Mouse (Mus musculus) embryo, embryonic 11 days (tissue): ENCODE results near the gene Tha1.
"Not testable (repeated sequence)": the region's sequence is repeated elsewhere in the genome, so short reads cannot be mapped to it uniquely, and the experiment has no call there.

ENCODE experiments used
- DNase-seq: peaks from one replicate; pipeline ENCODE4 v3.0.0-alpha.2; 2015

Tha1 gene

DNA sequence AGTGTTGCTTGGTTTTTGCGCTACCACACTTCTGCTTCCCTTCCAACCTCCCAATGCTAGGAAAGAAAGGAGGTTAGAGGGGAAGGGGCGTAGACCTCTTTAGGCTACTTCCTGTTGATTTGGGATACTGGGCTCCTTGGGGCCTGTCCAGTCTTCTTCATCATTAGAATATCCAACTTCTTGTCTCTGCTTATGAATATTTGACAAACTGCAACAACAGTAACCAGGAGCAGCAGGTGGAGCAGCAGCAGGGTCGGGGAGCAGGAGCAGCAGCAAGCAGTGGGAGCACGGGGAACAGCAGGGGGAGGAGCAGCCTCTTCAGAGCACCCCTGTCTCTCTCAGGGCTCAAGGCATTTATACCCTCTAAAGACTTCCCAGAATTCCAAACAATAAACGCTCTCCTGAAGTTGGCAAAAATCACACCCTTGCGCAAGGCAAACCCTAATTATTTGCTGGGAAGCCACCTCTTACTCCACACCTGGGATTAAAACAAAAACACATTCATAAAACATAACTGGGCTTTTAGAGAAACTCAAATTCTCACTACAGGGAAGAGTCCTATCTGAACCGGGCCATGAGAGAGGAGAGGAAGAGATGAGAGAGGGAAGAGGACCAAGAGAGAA, 25.6 kb downstream of the Tha1 start:
- DNase-seq = no peak

DNA sequence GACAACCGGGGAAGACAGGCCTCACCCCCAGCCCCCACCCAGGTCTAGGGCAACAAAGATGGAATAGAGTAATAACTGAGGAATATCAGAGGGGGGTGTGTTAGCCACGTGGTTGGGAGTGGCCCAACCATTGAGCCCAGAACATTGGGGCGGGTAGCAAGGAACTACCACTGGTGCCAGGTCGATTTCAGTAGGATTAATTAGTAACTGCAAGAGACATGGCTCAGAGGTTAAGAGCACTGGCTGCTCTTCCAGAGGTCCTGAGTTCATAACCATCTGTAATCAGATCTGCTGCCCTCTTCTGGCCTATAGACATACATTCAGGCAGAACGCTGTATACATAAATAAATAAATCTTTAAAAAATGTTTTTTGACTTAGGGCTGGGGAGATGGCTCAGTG, 26.6 kb downstream of the Tha1 start:
- peak; percentile 44 for DNase-seq

DNA sequence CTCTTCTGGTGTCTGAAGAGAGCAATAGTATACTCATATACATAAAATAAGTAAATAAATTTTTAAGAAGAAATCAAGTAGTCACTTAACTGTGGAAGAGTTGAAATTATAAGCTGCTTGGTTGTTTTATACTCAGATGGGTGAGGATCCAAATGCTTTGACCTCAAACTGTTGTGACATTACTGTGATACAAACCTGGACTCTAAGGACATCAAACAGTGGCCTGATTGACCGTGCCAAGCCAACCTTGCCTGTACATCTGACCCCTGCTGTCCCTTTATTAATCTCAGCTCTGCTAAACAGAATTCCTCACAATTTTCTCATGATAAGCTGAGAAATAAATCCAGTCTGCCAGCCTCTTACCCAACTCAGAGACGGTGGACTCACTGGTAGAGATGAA, 27.6 kb downstream of the Tha1 start:
- DNase-seq = no peak

DNA sequence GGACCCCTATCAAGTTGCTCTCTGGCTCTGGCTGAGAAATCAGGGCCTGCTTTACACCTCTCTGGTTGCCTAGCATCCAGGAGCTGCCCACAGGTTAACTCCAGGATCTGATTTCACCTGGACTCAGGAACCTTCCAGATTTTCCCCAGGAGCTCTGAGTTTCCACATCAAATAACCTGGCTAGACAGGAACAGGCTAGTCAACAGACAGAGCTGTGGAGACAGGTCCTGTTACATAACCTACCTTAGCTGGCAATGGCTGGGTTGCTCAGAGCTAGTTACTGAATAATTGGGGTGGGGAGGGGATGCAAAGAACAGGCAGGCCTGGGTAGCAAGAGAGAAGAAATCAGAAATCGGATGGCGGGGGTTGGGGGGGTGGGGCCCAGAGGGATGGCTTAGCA, 28.3 kb downstream of the Tha1 start:
- DNase-seq = no peak

DNA sequence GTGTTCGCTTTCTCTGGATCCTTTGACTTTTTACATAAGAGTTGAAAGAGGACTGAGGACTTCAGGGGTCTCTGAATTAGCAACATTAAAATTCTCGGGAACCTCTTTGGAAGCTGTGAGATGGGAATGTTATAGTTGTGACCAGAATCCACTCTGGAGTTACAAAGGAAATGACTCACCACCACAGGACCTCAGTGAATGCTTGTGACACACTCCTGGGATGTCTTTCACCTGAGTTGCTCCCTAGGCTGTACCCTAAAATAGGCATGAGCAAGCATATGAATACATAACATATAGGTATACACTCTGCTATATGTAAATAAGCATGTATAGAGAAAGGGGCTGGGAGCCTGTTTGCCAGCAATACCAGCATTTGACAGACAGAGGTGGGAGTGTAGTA, 29.8 kb downstream of the Tha1 start:
- DNase-seq = no peak

DNA sequence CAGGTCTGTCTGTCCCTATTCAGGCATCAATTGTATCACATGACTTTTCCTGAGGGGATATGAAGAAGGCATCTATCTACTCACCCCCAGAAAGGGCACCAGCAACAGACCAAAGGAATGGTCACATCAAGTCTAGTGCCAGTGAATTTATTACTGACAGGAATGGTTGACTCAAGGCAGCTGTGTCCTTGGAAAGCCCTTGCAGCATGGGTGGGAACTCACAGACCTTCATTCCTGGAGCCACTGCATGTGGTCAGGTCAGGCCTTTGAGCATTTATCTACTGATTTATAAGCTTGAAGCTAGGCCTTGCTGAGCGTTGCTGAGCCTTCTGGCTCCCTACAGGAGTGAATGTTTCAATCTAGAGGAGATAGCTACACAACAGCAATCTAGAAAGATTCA, 32.4 kb downstream of the Tha1 start:
- DNase-seq = no peak

DNA sequence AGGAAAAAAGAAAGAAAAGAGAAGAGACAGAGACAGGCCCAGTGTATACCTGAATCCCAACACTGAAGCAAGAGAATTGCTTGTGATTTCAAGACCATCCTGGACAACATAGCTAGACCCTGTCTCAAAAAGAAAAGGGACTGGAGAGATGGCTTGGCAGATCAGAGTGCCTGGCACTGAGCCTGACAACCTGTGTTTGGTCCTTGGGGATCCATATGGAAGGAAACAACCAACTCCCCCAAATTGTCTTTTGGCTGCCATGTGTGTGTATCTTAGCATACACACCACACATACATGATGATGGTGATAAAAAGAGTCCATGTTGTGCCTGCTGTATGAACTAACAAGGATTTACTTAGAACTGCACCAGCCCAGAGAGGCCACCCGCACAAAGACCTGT, 34.3 kb downstream of the Tha1 start:
- no peak for DNase-seq

DNA sequence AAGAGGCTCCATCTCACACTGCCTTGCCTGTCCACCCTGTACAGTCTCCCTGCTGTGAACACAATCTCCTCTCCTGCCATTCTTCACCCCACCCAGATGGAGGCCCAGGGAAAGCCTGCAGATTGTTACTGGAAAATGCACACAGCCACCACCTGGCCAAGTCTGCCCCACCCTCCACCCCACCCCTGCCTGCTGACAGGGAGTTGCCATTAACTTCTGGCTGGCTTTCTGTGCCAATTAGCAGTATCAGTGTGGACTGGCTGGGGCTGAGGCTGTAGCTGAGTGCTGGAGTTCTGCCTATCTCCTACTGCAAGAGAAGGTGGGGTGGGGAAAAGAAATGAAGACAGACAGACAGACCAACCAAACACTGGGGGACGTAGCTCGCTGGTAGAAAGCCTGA, 34.7 kb downstream of the Tha1 start:
- no peak for DNase-seq

DNA sequence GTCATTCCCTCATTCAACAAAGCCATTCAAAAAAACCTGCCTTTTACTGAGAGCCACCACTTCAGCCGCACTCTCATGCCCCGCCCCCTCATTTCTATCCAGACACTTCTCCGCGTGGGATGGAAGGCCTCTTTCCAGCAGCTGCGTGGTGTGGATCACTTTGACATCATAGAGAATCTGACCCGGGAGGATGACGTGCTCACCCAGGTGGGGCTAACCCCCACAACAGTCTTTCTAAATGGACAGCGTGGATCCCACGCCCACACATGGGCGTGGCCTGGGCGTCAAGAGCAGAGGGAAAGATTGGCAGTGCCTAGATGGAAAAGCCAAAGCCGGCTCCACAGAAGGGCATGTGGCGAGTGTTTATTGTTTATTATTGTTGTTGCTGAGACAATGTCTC, 37.0 kb downstream of the Tha1 start:
- DNase-seq = peak; percentile 37

DNA sequence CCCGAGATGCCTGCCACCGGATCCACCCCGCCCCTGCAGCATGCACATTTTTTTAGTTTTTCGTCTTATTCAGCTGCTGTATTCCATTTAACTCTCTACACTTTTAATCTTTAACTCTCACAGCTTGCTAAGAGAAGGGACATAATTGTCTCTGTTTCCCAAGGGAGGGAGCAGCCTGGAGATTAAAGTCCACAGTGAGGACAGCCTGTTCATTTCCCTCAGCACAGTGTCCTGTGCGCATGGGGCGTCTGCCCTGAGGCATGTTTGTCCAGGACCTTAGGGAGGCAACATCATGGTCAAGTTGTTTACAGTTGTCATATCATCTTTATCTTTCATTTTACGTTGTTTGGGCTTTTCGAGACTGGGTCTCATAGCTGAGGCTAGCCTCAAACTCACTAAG, 39.2 kb downstream of the Tha1 start:
- DNase-seq = no peak

DNA sequence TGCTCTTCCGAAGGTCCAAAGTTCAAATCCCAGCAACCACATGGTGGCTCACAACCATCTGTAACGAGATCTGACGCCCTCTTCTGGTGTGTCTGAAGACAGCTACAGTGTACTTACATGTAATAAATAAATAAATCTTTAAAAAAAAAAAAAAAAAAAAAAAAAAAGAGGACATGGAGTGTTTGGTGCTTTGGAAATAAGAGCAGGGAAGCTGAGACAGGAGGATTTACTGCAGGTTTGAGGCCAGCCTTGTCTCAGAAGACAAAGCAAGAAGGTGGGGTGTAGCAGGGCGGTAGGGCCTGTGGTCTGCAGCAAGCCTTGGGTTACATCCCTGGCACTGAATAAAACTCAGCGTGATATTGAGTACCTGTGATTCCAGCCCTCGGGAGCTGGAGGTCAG, 39.8 kb downstream of the Tha1 start:
- DNase-seq = not testable (repeated sequence)

DNA sequence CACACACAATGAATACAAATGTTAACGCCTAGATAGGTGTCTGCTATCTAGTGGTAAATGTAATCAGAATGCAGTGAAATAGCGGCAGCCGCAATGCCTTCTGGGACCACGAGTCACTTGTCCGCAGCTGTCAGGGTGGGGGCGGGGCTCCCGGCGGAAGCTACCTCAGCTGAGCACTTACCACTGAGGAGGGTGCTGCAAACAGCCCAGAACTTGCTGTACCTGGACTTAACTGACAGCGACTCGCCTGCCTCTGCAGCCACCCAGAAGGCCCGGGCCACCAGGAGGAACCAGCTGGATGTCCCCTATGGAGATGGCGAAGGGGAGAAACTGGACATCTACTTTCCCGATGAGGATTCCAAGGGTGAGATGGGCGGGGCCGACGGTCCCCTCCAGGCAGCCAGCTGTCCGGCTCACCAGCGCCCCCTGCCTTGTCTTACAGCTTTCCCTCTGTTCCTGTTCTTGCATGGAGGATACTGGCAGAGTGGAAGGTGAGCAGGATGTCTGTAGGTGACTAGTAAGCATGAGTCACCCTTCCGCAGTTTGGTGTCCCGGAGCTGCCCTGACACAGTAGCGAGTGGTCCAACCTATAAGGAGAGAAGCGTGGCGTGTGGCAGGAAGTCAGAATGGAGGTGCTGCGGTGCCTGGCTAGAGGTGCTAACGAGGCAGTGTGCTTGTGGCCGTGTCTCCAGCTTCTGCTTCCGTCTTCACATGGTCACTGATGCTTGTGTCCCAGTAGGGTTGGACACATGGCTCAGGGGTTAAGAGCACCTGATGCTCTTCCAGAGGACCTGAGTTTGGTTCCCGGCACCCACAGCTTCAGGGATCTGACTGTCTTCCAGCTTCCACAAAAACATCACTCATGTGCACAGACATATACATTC, 41.0 kb downstream of the Tha1 start:
- peak; percentile 86 for DNase-seq

DNA sequence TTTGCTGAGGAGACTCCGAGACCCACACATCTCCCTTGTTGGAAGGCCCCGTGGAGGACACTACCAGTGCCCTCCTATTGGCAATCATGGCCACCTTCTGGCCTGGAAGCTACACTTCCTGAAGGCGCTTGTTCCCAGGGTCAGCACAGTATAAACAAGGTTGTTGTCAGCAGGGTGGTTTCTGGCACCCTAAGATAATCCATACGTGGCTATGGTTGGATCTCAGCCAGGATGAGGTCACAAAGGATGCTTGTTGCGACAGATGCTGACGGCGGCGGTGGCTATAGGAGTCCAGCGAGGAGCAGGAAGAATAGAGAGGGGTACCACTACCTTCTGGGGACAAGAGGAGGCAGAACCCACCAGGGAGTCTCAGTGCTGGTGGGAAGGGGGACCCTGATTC, 42.9 kb downstream of the Tha1 start:
- no peak for DNase-seq

DNA sequence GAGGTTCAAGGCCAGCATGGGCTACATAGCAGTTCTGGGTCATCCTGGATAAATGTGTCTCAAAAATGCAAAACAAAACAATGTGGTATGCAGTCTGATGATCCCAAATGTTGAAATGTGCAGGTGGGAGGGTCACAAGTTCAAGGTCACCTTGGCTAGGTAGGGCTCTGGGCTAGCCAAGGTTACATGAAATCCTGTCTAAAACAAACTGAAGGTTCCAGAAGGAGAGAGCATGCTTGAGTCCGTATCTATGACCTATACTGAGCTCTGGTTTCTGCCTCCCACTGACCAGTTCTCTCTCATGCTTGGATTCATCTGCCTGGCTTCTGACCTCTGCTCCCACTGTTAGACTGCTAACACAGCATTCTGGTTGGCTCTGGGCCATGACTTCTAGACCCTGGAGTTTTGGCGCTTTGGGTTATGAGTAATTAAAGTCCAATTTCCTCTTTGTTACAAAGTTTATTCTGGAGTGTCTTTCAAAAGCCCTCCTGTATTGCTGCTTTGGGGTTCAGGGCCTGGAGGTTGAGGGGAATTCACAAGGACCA, 43.5 kb downstream of the Tha1 start:
- no peak for DNase-seq

DNA sequence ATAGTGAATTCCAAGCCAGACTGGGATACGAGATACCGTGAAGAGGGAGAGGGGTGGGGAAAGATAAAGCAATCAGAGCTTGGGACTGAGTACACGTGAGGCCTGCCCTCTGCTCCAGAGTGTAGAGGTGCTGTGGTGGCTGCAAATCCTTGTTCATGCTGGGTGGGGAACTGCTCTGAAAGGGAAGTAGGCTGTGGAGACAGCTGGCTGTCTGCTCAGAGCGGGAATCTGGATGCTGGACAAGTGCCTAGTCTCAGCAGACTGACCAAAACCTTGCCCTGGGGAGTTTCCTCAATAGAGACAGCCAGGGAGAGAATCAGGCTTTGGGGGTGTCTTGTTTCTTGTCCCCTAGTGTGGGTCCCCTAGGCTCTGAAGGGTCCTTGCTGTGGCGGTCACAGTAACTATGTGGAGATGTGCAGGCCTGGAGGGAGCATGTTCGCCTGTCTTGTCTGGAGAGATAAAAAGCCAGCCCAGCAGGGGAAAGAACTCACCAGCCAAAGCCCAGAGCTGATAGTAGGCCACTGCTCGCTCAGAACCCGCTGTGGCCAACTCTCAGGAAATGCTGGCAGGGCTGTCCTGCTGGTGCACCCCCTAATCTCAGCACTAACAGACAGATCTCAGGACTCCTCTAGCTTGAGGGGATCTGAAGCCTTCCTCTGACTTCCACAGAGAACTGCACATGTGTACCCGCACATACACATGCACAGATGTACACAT, 44.2 kb downstream of the Tha1 start:
- DNase-seq = no peak

DNA sequence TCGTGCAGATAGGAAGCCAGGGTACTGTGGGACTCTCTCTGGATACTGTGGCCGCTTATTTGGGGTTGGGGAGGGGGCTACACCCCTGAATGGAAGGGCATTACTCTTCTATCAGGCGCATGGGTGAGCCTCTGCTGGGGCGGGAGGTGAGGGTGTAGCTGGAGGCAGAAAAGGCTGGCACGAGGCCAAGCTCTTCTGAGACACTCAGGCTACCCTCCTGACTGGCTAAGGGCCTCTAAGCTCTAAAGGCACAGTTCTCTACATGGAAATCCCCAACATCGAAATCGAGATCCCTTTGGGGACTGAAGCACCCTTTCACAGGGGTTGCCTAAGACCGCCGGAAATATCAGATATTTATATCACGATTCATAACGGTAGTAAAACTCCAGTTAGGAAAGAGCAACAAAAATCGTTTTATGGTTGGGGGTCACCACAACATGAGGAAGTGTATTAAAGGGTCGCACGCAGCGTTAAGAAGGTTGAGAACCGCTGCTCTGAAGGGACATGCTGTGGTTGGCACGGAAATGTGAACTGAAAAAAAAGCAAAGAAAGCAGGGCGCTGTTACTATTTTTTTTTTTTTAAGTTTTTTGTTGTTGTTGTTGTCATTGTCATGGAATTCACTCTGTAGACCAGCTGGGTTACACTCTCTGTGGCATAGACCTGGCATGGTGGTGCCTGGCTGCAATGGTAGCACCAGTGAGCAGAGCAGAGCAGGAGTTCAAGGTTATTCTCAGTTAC, 45.0 kb downstream of the Tha1 start:
- DNase-seq = no peak

DNA sequence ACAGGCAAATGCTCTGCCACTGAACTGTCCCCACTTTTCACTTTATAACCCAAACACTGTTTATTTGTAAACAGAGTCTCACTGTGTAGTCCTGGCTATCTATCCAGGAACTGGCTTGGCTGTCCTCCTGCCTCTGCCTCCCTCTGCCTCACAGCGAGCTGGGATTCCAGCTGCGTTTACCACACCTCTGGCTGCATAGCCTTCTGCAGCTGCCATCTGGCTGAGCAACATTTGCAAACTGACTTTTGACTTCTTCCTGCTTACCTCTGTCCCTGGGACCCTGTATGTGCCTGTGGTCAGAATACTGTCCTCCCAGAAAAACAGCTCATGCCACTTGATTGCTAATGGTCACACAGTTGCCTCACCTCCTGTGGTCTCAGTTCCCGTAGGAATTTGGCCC, 45.9 kb downstream of the Tha1 start:
- no peak for DNase-seq

DNA sequence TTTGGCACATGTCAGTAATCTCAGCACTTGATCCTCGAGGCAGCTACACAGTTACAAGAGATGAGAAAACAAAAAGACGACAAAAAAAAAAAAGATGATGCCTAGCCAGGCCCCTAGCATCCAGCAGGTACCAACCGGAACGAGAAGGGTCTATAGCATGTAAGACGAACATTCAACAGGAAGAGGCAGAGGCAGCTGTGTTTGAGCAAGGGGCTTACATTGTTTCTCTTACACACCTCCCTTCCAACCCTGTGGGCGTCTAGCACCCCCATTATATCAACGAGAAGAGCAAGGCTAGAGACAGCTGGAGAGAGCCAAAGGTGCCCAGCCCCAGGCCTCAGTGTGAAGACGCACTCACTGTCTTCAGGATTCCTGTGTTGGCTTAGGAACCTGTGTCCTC, 46.4 kb downstream of the Tha1 start:
- DNase-seq = no peak

DNA sequence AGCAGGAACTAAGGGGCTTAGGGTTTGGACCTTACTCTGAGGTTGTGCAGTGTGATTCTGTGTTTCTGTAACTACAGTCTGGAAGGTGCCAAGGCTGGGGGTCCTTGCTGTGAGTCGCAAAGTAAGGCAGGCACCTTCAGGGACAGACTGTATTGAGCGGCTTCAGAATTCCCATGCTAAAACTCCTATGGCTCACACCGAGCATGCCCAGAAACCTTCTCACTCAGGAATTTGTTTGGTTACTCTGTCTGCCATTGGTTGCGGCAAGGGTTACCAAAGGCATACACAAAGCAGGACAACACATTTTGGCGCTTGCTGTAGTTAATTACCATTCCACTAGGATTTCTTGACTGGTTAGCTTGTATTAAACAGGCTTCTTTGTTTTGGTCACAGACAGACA, 47.1 kb downstream of the Tha1 start:
- peak; percentile 58 for DNase-seq

DNA sequence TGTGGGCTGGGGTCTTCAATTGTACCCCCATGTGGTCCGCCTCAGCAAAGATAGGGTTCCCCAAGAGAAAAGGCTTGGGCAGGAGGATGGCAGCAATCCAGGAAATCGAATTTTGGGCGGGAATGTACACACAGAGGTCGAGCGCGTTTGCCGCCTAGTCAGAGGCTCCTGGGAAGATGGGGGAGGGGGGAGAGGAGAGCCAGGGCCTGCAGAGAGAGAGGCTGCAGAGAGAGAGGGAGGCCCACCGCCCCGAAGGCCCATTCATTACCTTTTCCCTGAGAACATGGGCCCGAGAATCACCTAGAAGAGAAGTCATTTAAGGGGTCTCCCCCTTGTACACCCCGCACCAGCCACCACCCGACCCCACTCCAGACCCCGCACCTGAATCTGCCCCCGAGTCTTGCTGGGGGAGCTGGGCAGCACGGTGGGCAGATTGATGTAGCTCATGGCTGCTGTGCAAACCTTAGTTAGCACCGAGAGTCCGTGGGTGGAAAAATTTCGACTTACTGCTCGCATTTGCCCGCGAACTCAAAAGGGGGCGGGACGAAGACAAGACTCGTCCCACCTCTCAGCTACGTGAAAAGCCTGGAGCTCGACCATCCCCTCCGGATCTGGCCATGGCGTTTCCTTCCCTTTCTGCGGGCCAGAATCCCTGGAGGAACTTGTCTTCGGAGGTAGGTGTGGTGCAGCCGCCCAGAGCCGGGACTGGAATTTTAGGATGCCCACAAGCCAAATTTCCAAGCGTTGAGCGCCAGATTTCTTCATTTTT, 47.8 kb downstream of the Tha1 start, which contains the start of the genes Afmid and Tk1:
Gene Afmid, plus strand, starts transcription at position 592 of the 769 bp plus-strand sequence.
Gene Tk1, minus strand, starts transcription at position 760 of the 769 bp plus-strand sequence.
- DNase-seq = peak; percentile 95

DNA sequence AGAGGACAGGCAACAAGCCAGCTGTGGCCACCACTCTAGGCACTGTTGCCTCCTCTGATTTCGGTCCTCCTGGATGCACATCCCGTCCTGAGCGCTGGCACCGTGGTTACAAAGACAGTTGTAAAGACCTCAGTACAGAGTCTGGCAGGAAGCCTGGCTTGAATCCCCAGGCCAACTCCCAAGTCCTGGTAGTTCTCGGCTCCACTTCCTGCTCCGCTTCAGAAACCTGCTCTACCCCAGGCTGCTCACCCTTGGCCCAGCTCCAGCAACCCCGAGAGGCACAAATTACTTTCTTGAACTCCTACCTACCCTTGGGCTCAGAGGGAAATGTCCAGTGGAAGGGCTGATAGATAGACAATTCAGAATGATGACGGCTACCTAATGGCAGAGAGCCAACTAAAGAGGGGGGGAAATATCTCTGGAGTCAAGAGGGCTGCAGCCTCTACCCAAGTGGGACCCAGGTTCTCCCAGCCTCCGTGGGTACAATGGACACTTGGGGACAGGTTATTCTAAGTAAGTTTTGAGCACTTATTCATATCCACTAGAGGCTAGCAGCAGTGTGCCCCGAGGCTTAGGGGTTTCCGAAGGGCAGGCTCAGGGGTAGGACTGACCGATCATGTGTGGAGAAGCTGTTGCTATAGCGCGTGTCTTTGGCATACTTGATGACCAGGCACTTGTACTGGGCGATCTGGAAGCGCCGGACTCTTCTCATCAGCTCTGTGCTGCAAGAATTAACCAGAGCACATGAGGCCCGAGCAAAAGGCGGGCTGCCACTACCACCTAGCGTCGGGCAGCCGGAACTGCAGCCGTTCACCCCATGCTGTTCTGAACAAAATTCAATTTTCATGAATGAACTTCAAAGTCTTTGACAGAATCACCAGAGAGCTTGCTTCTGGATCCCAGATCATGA, 49.0 kb downstream of the Tha1 start:
- peak; percentile 87 for DNase-seq
